Mouse (Mus musculus): ENCODE results near the gene Epor. TPM values are rescaled to one million over a fixed set of nuclear protein-coding genes. Genes with fewer than 3 reads are reported as not detected.

Epor gene
- polyA plus RNA-seq, 1 experiment from 2014 or later, result 8.5 TPM

GRCm38 (mm10) chr9:21954635-21955034 lies 8.7 kb downstream of the Epor start:
- DNase-seq (ENCODE audit: low read depth, low spot score), result no peak

GRCm38 (mm10) chr9:21953600-21953999 lies 9.7 kb downstream of the Epor start:
- ATAC-seq, result no peak
- TF ChIP-seq CTCF (IDR thresholded peaks at IDR 0.05), result no peak
- no peaks in the 10 kb centered on the region for H3K27me3 ChIP-seq
- POLR2A ChIA-PET, result no interaction called here
- CTCF ChIA-PET, result no interaction called here
- in situ Hi-C loops (cut with MboI; ENCODE audit: low pct_unique_long_range_greater_than_20kb), result no loop called here
- no peak for DNase-seq (ENCODE audit: low read depth, low spot score)

More at GRCm38 (mm10) chr9:21954635-21955034, 8.7 kb downstream of the Epor start:
- ChIA-PET POLR2A (no interaction called here), CTCF (interaction anchor here (1.4 kb wide), 1 partner anchor 44 kb away, joined by 3 read pairs; no protein-coding TSS in a partner anchor)
- TF ChIP-seq CTCF (IDR thresholded peaks at IDR 0.05), result no peak
- no peak for ATAC-seq
- in situ Hi-C loops (cut with MboI; ENCODE audit: low pct_unique_long_range_greater_than_20kb), result no loop called here
- no peaks in the 10 kb centered on the region for H3K27me3 ChIP-seq

GRCm38 (mm10) chr9:21951977-21952376 lies 11.3 kb downstream of the Epor start:
- ChIA-PET POLR2A (no interaction called here), CTCF (no interaction called here)
- TF ChIP-seq CTCF (IDR thresholded peaks at IDR 0.05), result no peak
- H3K27me3 ChIP-seq, result no peaks in the 10 kb centered on the region
- ATAC-seq (no peak), DNase-seq (ENCODE audit: low read depth, low spot score) (no peak)
- in situ Hi-C loops (cut with MboI; ENCODE audit: low pct_unique_long_range_greater_than_20kb), result no loop called here

GRCm38 (mm10) chr9:21950322-21950721 lies 13.0 kb downstream of the Epor start:
- in situ Hi-C loops (cut with MboI; ENCODE audit: low pct_unique_long_range_greater_than_20kb), result no loop called here
- POLR2A ChIA-PET, result no interaction called here
- CTCF ChIA-PET, result no interaction called here
- no peak for TF ChIP-seq CTCF (IDR thresholded peaks at IDR 0.05)
- DNase-seq (ENCODE audit: low read depth, low spot score), result no peak
- H3K27me3 ChIP-seq, result no peaks in the 10 kb centered on the region
- no peak for ATAC-seq

GRCm38 (mm10) chr9:21948790-21949189 lies 14.5 kb downstream of the Epor start:
- TF ChIP-seq CTCF (IDR thresholded peaks at IDR 0.05), result no peak
- in situ Hi-C loops (cut with MboI; ENCODE audit: low pct_unique_long_range_greater_than_20kb), result no loop called here
- DNase-seq (ENCODE audit: low read depth, low spot score), result no peak
- no peak for ATAC-seq
- no peaks in the 10 kb centered on the region for H3K27me3 ChIP-seq
- CTCF ChIA-PET, result no interaction called here
- POLR2A ChIA-PET, result interaction anchor here (0.7 to 1.1 kb wide), 2 partner anchors 33 to 99 kb away, joined by 5 to 8 read pairs; no protein-coding TSS in a partner anchor

- CTCF ChIA-PET, result no interaction called here
- DNase-seq (ENCODE audit: low read depth, low spot score), result no peak
- no peak for TF ChIP-seq CTCF (IDR thresholded peaks at IDR 0.05)
- H3K27me3 ChIP-seq, result no peaks in the 10 kb centered on the region
- ATAC-seq, result no peak
- in situ Hi-C loops (cut with MboI; ENCODE audit: low pct_unique_long_range_greater_than_20kb), result no loop called here
- POLR2A ChIA-PET, result interaction anchor here (1.1 kb wide), 1 partner anchor 32 kb away, joined by 8 read pairs; no protein-coding TSS in a partner anchor
Measured at GRCm38 (mm10) chr9:21948146-21948545, 15.2 kb downstream of the Epor start.

- H3K27me3 ChIP-seq, result no peaks in the 10 kb centered on the region
- ChIA-PET CTCF (no interaction called here), POLR2A (no interaction called here)
- no peak for TF ChIP-seq CTCF (IDR thresholded peaks at IDR 0.05)
- ATAC-seq (no peak), DNase-seq (ENCODE audit: low read depth, low spot score) (no peak)
- in situ Hi-C loops (cut with MboI; ENCODE audit: low pct_unique_long_range_greater_than_20kb), result no loop called here
Measured at GRCm38 (mm10) chr9:21947540-21948130, 15.7 kb downstream of the Epor start.

GRCm38 (mm10) chr9:21944267-21944666 lies 19.0 kb downstream of the Epor start:
- no peaks in the 10 kb centered on the region for H3K27me3 ChIP-seq
- ChIA-PET POLR2A (no interaction called here), CTCF (no interaction called here)
- in situ Hi-C loops (cut with MboI; ENCODE audit: low pct_unique_long_range_greater_than_20kb), result no loop called here
- no peak for DNase-seq (ENCODE audit: low read depth, low spot score)
- TF ChIP-seq CTCF (IDR thresholded peaks at IDR 0.05), result no peak
- no peak for ATAC-seq

- no peaks in the 10 kb centered on the region for H3K27me3 ChIP-seq
- ChIA-PET POLR2A (no interaction called here), CTCF (no interaction called here)
- in situ Hi-C loops (cut with MboI; ENCODE audit: low pct_unique_long_range_greater_than_20kb), result no loop called here
- DNase-seq (ENCODE audit: low read depth, low spot score), result no peak
- no peak for TF ChIP-seq CTCF (IDR thresholded peaks at IDR 0.05)
- no peak for ATAC-seq
Measured at GRCm38 (mm10) chr9:21943638-21944037, 19.7 kb downstream of the Epor start.

GRCm38 (mm10) chr9:21943046-21943445 lies 20.3 kb downstream of the Epor start:
- DNase-seq (ENCODE audit: low read depth, low spot score), result no peak
- ATAC-seq, result no peak
- no peak for TF ChIP-seq CTCF (IDR thresholded peaks at IDR 0.05)
- ChIA-PET CTCF (no interaction called here), POLR2A (no interaction called here)
- in situ Hi-C loops (cut with MboI; ENCODE audit: low pct_unique_long_range_greater_than_20kb), result no loop called here
- H3K27me3 ChIP-seq, result no peaks in the 10 kb centered on the region

GRCm38 (mm10) chr9:21938234-21938855 lies 25.0 kb downstream of the Epor start:
- ATAC-seq (no peak), DNase-seq (ENCODE audit: low read depth, low spot score) (no peak)
- in situ Hi-C loops (cut with MboI; ENCODE audit: low pct_unique_long_range_greater_than_20kb), result no loop called here
- no peak for TF ChIP-seq CTCF (IDR thresholded peaks at IDR 0.05)
- CTCF ChIA-PET, result no interaction called here
- POLR2A ChIA-PET, result no interaction called here
- no peaks in the 10 kb centered on the region for H3K27me3 ChIP-seq

- POLR2A ChIA-PET, result no interaction called here
- DNase-seq (ENCODE audit: low read depth, low spot score) (no peak), ATAC-seq (no peak)
- CTCF ChIA-PET, result no interaction called here
- in situ Hi-C loops (cut with MboI; ENCODE audit: low pct_unique_long_range_greater_than_20kb), result no loop called here
- TF ChIP-seq CTCF (IDR thresholded peaks at IDR 0.05), result no peak
- no peaks in the 10 kb centered on the region for H3K27me3 ChIP-seq
Measured at GRCm38 (mm10) chr9:21937711-21938175, 25.6 kb downstream of the Epor start.

Measured in Patski (cell line).